Mouse (Mus musculus): Measurements from ENCODE around the gene Sh2b2. TPM values are rescaled to one million over a fixed set of nuclear protein-coding genes. Genes with fewer than 3 reads are reported as not detected.

The Sh2b2 gene
- polyA plus RNA-seq, 1 experiment from 2014 or later: 2.6 TPM

DNA sequence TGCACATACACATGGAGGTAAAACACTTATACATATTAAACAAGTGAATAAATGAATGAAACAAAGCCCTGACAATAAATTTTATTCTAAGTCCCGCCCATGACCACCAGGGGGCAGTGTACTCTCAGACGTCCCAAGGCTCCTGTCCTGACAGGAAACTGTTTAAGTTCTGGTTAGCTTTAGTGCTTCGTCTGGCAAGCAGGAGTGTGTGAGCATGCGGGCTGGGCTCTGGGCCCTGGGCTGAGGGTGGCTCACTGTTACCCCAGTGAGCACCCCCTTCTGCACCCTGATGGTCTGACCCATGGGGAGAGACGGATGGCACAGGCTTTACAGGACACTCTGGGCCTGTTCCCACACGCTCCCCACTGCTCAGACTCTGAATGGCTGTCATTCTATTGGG lies 12.6 kb upstream of the Sh2b2 start:
- peaks cover 2% of the 10 kb centered on the region; the same call in 1 of the 2 replicates for H3K36me3 ChIP-seq
- 34% methylated on average over 6 of the region's 6 CpGs for WGBS (ENCODE audit: insufficient replicate concordance)
- no peaks in the 10 kb centered on the region for H3K4me1 ChIP-seq
- H3K27ac ChIP-seq: no peak overlapping the region
- H3K4me3 ChIP-seq: no peak overlapping the region
- no peaks in the 10 kb centered on the region for H3K27me3 ChIP-seq (replicated peaks)
- H3K4me2 ChIP-seq: no peak overlapping the region
- no peak overlapping the region for H3K9ac ChIP-seq
- no peaks in the 10 kb centered on the region for H3K9me3 ChIP-seq (replicated peaks)
- 0 out of 2 replicates have a peak, but pooled peaks have one; percentile 34 for ATAC-seq

DNA sequence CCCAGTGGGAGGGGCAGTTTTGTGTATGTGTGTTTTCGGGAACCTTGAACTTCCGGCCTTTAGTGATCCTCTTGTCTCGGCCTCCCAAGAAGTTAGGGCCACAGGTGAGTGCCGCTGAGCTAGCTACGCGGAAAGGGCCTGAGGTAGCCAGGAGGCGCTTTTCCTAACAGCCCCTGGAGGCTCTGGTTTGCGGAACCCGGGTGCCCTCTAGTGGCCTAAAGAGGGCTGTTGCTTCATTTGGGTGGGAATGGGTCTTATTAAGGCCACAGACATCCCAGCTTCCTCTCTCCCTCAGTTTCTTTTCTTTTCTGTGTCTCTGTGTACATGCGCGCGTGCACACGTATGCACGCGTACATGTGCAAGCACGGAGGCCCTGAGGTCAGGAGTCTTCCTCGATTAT lies 6.5 kb upstream of the Sh2b2 start:
- 11% methylated on average over 17 of the region's 17 CpGs for WGBS (ENCODE audit: insufficient replicate concordance)
- no peak for ATAC-seq
- H3K4me2 ChIP-seq: no peak overlapping the region

DNA sequence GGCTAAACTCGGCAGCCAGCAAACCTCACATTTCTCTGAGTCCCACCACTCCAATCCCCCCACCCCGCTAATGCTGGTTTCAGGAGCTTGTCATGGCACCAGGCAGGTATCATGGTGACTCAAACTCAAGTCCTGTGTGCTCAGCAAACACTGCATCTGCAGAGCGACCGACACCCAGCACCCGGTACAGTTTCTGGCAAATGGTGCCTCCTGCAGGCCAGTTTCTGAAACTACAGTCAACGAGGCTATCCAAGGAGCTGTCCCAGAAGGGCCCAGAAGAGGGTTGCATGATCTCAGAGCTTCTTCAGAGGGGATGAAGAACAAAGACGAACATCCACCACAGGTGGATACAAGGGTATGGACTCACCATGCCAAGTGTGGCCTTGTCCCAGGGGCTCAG lies 4.6 kb upstream of the Sh2b2 start:
- 40% methylated on average over 7 of the region's 7 CpGs for WGBS (ENCODE audit: insufficient replicate concordance)
- Histone ChIP-seq H3K27ac (no peak overlapping the region), H3K4me2 (no peak overlapping the region), H3K4me3 (no peak overlapping the region), H3K27me3 (replicated peaks) (peaks cover 4% of the 10 kb centered on the region; the same call in 1 of the 2 replicates), H3K4me1 (peaks cover 13% of the 10 kb centered on the region; the same call in 1 of the 2 replicates), H3K36me3 (peaks cover 9% of the 10 kb centered on the region), H3K9me3 (replicated peaks) (no peaks in the 10 kb centered on the region), H3K9ac (no peak overlapping the region)
- no peak for ATAC-seq

More for the DNA sequence above, 6.5 kb upstream of the Sh2b2 start:
- H3K36me3 ChIP-seq: peaks cover 9% of the 10 kb centered on the region
- H3K9ac ChIP-seq: no peak overlapping the region
- H3K4me3 ChIP-seq: no peak overlapping the region
- H3K9me3 ChIP-seq (replicated peaks): no peaks in the 10 kb centered on the region
- no peak overlapping the region for H3K27ac ChIP-seq
- no peaks in the 10 kb centered on the region for H3K27me3 ChIP-seq (replicated peaks)
- H3K4me1 ChIP-seq: peaks cover 5% of the 10 kb centered on the region; the same call in 1 of the 2 replicates

DNA sequence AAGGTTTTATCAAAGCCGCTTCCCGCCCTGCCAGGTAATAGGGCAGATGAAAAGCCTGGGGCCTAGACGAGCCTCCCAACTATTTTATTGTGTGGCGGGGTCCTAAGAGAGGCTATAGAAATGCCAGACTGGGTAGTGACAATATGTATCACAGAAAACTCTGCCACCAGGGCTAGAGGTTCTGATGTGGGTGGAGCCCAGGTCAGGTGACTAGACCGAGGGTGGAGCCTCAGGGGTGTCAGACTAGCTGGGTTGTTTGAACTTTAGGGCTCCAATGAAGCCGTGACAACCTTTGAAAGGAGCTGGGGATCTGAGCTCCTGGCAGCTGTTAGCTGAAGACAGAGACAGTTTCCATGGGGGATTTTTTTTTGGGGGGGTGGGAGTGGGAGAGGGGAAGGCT lies 2.1 kb upstream of the Sh2b2 start:
- Histone ChIP-seq H3K36me3 (peaks cover 4% of the 10 kb centered on the region; the same call in 1 of the 2 replicates), H3K4me3 (no peak overlapping the region), H3K9me3 (replicated peaks) (no peaks in the 10 kb centered on the region), H3K27ac (no peak overlapping the region), H3K4me2 (no peak overlapping the region), H3K9ac (no peak overlapping the region), H3K27me3 (replicated peaks) (peaks cover 29% of the 10 kb centered on the region), H3K4me1 (peaks cover 33% of the 10 kb centered on the region)
- 48% methylated on average over 6 of the region's 6 CpGs for WGBS (ENCODE audit: insufficient replicate concordance)
- no peak for ATAC-seq

DNA sequence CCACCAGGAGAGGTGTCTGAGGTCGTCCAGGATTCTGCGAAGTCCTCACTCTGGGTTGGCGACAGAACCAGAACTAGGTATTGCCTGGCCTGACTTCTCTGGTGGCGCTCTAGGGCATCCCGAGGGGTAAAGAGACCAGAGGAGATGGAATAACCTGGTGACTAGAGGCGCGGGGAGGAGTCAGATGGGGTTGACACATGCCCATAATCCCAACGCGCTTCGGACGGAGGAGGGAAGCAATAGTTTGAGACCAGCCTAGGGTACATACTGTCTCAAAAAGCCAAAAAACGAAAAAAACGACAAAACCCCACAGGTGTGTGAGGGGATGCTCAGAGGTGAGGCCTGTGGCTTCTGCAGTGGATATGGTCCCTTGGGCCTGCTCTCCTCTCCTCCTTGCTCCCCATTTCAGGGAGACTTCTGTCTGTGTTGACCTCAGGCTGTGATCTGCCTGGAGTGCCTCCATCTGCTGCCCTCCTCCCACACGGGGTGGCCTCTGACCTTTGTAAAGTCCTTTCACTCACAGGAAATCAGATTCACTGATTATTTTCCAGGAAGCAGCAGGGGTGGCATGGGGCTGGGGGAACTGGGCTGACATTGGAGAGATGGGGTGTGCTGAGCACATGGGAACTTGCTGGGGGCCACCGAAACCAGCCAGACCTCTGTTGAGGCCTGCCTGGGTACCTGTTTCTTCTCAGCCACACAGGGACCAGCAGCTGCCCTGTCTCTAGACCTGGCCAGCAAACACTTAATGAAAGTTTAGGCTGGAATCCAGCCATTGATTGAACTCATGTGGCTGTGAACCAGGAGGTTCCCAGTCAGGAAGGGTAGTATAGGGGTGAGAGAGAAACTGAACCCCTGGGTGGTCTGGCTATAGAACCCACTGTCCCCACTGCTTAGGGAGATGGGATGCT lies 560 bp downstream of the Sh2b2 start:
- H3K9me3 ChIP-seq (replicated peaks): no peaks in the 10 kb centered on the region
- H3K27ac ChIP-seq: no peak overlapping the region
- no peak for ATAC-seq
- H3K4me2 ChIP-seq: peak overlapping the region; percentile 87
- H3K36me3 ChIP-seq: peaks cover 4% of the 10 kb centered on the region; the same call in 1 of the 2 replicates
- H3K4me1 ChIP-seq: peaks cover 42% of the 10 kb centered on the region
- peak overlapping the region; percentile 66 for H3K4me3 ChIP-seq
- H3K27me3 ChIP-seq (replicated peaks): peaks cover 40% of the 10 kb centered on the region
- no peak overlapping the region for H3K9ac ChIP-seq
- 17% methylated on average over 15 of the region's 15 CpGs for WGBS (ENCODE audit: insufficient replicate concordance)

DNA sequence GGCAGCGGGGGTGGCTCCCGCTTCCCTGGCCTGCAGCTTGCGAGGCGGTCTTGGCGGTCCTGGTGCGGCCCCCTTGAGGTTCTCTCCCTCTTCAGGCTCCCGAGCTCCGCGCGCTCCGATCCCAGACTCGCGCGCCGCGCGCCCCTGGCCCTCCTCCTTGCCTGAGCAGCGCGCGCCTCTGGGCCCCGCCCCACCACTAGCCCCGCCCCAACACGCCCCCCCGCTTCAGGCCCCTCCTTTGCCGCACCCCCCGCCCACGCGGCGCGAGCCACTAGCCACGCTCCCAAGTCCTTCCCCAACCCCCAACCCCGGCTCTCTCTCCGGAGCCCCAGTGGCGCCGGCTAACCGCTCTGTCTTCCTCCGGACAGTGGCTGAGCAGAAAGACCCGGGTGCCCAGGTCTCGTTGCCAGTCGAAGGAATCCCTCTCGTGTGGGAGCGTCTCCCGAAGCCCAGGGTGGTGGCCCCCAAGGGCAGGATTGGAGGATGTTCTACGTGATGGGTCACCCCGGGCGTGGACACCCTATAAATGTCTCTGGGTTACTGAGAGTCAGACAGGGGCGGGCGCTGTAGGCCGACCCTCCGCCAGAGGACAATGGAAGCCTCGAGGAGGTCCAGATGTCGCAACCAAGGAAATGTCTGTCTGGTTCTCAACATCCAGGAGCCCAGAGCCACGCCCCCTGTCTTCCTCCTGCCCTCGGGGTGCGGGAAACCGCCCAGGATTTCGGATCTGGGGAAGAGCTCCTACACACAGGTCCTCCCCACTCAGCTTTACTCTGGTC lies 1.4 kb downstream of the Sh2b2 start:
- Histone ChIP-seq H3K4me3 (peak overlapping the region; percentile 66), H3K9me3 (replicated peaks) (no peaks in the 10 kb centered on the region), H3K27me3 (replicated peaks) (peaks cover 40% of the 10 kb centered on the region), H3K4me2 (peak overlapping the region; percentile 87), H3K36me3 (no peaks in the 10 kb centered on the region), H3K4me1 (peaks cover 42% of the 10 kb centered on the region), H3K27ac (no peak overlapping the region), H3K9ac (peak overlapping the region; percentile 57)
- peak; percentile 57 for ATAC-seq
- 1% methylated on average over 47 of the region's 57 CpGs for WGBS (ENCODE audit: insufficient replicate concordance)

DNA sequence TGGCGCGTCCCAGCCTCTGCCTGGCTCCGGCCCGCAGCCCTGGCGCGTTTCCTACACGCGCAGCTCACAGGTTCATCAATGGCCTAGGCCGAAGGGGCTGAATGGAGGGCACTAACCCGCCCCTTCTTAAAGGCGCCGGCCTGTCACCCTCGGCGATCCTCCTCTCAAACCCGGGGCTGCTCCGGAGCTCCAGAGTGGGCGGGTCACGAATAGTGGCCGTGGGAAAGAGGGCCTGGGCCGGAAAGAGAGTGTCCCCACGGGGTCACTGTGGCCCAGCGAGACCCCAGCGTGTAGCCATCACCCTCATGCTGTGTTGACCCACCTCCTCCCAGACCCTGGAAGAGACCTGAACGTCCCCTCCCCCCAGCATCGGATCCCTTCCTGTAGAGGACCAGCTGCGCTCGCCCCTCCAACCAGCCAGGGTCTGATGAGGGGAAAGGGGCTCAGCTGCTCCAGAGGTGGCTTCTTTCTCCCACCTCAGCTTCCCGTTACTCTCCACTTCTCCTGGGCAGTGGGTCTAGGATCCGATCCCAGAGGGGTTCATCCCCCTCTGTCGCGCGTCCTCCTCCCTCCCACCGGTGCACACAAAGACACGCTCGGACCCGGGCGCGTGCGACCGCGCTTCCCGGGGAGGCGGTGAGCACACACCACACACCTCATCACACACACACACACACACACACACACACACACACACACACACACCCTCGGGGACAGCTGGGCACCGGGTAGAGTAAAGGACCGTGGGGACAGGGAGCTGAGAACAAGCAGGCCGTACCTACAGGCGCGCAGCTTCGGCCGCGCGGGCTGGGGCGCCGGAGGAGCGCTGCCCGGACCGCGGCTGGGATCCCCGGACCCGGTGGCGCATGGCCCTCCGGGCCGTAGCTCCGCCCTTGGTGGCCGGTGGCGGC lies 2.2 kb downstream of the Sh2b2 start:
- Histone ChIP-seq H3K4me2 (peak overlapping the region; percentile 87), H3K27ac (no peak overlapping the region), H3K9ac (peak overlapping the region; percentile 57), H3K27me3 (replicated peaks) (peaks cover 40% of the 10 kb centered on the region), H3K4me1 (peaks cover 42% of the 10 kb centered on the region), H3K4me3 (peak overlapping the region; percentile 66), H3K9me3 (replicated peaks) (no peaks in the 10 kb centered on the region), H3K36me3 (no peaks in the 10 kb centered on the region)
- 1% methylated on average over 67 of the region's 67 CpGs for WGBS (ENCODE audit: insufficient replicate concordance)
- ATAC-seq: peak; percentile 23

DNA sequence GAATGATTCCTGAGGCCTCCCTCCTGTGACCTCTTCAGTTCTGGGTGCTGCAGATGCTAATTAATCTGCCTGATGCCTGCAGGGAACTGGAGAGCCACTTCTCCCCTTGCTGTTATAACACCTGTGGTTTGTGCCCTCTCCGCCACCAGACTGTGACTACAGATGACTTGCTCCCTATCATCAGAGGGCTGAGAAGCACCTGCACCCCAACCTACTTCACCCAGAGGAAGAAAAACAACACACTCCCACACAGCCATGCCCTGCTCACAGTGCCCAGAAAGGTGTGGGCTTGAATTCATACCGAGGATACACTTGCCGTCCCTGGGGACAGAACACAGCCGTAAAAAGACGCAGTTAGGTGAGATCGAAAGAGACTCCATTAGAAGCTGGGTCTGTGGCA lies 5.2 kb downstream of the Sh2b2 start:
- peaks cover 37% of the 10 kb centered on the region for H3K4me1 ChIP-seq
- H3K9ac ChIP-seq: no peak overlapping the region
- 77% methylated on average over 6 of the region's 6 CpGs for WGBS (ENCODE audit: insufficient replicate concordance)
- ATAC-seq: no peak
- H3K4me3 ChIP-seq: no peak overlapping the region
- H3K9me3 ChIP-seq (replicated peaks): no peaks in the 10 kb centered on the region
- H3K4me2 ChIP-seq: no peak overlapping the region
- H3K27ac ChIP-seq: no peak overlapping the region
- H3K36me3 ChIP-seq: no peaks in the 10 kb centered on the region
- peaks cover 65% of the 10 kb centered on the region for H3K27me3 ChIP-seq (replicated peaks)

DNA sequence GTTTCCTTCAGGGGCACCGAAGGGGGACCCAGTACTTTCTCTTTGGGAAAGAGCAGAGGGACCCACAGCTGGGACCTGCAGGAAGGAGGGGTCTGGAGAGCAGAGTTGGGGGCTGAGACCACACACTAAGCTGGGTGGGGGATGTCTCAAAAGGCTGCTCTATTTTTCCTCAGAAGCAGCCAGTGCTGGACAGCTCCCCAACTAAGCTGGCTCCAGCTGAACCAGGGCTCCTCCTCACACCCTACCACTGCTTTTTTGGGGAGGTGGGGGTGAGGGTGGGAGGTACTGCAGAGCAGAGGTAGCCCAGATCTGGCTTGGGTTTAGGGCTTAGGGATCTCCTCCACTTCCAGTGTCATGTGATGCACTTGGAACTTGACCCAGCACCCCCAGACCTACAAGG lies 6.0 kb downstream of the Sh2b2 start:
- H3K4me1 ChIP-seq: peaks cover 36% of the 10 kb centered on the region
- no peak overlapping the region for H3K9ac ChIP-seq
- H3K4me2 ChIP-seq: no peak overlapping the region
- no peak overlapping the region for H3K4me3 ChIP-seq
- WGBS (ENCODE audit: insufficient replicate concordance): 41% methylated on average over 1 of the region's 1 CpGs
- no peak for ATAC-seq
- peaks cover 62% of the 10 kb centered on the region for H3K27me3 ChIP-seq (replicated peaks)
- H3K27ac ChIP-seq: no peak overlapping the region
- no peaks in the 10 kb centered on the region for H3K36me3 ChIP-seq
- H3K9me3 ChIP-seq (replicated peaks): no peaks in the 10 kb centered on the region

DNA sequence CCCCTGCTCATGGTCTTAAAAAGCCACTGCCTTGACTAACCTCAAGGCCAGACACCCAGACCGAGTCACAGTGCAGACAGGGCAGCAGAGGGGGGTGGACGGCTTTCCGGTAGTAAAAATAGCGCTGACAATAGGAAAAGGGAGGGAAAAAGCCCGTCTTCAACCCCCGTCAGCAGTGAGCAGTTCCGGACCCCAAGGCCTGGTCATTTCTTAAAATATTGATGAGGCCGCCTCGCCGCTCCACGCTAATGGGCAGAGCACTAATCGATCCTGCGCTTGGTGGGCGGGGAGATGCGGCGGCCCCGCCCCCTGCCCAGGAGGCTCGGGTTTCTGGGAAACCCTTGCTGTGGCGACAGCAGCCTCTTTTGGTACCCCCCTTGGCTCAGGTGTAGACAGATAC lies 8.7 kb downstream of the Sh2b2 start:
- Histone ChIP-seq H3K27ac (no peak overlapping the region), H3K27me3 (replicated peaks) (peaks cover 55% of the 10 kb centered on the region), H3K9ac (no peak overlapping the region), H3K36me3 (no peaks in the 10 kb centered on the region), H3K4me2 (peak overlapping the region; percentile 53), H3K9me3 (replicated peaks) (no peaks in the 10 kb centered on the region), H3K4me3 (peak overlapping the region; percentile 26), H3K4me1 (peaks cover 18% of the 10 kb centered on the region)
- WGBS (ENCODE audit: insufficient replicate concordance): 3% methylated on average over 19 of the region's 19 CpGs
- ATAC-seq: no peak

DNA sequence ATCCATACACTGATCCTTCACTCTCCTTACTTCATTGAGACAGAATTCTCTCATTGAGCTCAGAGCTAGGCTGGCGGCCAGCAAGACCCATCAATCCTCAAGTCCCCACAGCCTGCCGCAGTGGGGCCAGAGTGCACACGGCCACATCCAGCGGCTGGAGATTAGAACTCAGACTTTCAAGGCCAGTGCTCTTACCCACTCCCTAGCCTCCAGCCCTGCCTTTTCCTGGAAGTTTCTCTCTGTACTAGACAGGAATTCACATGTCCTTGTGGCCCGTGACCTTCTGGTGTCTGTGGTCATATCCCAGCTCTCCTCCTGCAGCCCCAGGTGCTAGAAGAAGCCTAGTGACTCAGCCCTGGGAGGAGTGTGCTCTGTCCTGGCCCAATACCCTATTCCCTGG lies 9.7 kb downstream of the Sh2b2 start:
- Histone ChIP-seq H3K9me3 (replicated peaks) (no peaks in the 10 kb centered on the region), H3K4me3 (no peak overlapping the region), H3K4me2 (no peak overlapping the region), H3K4me1 (peaks cover 16% of the 10 kb centered on the region), H3K9ac (no peak overlapping the region), H3K27me3 (replicated peaks) (peaks cover 59% of the 10 kb centered on the region), H3K36me3 (peaks cover 5% of the 10 kb centered on the region), H3K27ac (no peak overlapping the region)
- ATAC-seq: no peak
- 64% methylated on average over 5 of the region's 5 CpGs for WGBS (ENCODE audit: insufficient replicate concordance)
